Mouse (Mus musculus) midbrain, embryonic 12.5 days (tissue): Measurements from ENCODE around the gene Cnnm1. TPM values are rescaled to one million over a fixed set of nuclear protein-coding genes. Genes with fewer than 3 reads are reported as not detected.
"Not testable (repeated sequence)": the region's sequence is repeated elsewhere in the genome, so short reads cannot be mapped to it uniquely, and the experiment has no call there.

Experiments used
- ATAC-seq: fragments of 200-750 bp; cut with Nextera tagmentation; 2 replicates; pipeline ENCODE4 v1.8.0; 2017; ENCODE audit warnings: low read depth, moderate TSS enrichment, moderate library complexity; ENCODE audit not compliant: low FRiP score
- H3K27ac ChIP-seq: fragments of 300-500 bp; sonication (generic); replicated peaks from 2 replicates; pipeline ENCODE4 v1.5.1; 2016; ENCODE audit warnings: mild to moderate bottlenecking
- H3K27me3 ChIP-seq: fragments of 300-500 bp; sonication (generic); 2 replicates; pipeline ENCODE4 v1.6.1; 2016; ENCODE audit warnings: mild to moderate bottlenecking
- H3K36me3 ChIP-seq: fragments of 300-500 bp; sonication (generic); 2 replicates; pipeline ENCODE4 v1.6.1; 2016
- H3K4me1 ChIP-seq: fragments of 300-500 bp; sonication (generic); 2 replicates; pipeline ENCODE4 v1.6.1; 2016
- H3K4me2 ChIP-seq: fragments of 300-500 bp; sonication (generic); replicated peaks from 2 replicates; pipeline ENCODE4 v1.6.1; 2016; ENCODE audit warnings: mild to moderate bottlenecking, moderate library complexity
- H3K4me3 ChIP-seq: fragments of 300-500 bp; sonication (generic); 2 replicates; pipeline ENCODE4 v1.5.1; 2016; ENCODE audit warnings: mild to moderate bottlenecking
- H3K9ac ChIP-seq: fragments of 300-500 bp; sonication (generic); replicated peaks from 2 replicates; pipeline ENCODE4 v1.6.1; 2016; ENCODE audit warnings: mild to moderate bottlenecking, moderate library complexity
- H3K9me3 ChIP-seq: fragments of 300-500 bp; sonication (generic); 2 replicates; pipeline ENCODE4 v1.6.1; 2016; ENCODE audit warnings: mild to moderate bottlenecking
- WGBS: fragments of 180-500 bp; shearing (Covaris S2); methylation state at CpG from one replicate; pipeline ENCODE4 v1.1.7; 2016; 5-methylcytosine and 5-hydroxymethylcytosine counted together
- polyA plus RNA-seq: library from polyadenylated mRNA; unstranded; fragments of >200 nt; fragmentation: Nextera tagmentation; extraction: Ambion mirVana; gene quantifications from 2 replicates; pipeline ENCODE4 v1.2.1, GENCODE M21; 2016

The Cnnm1 gene
- polyA plus RNA-seq, 1 experiment from 2014 or later, result 0.36 TPM

DNA sequence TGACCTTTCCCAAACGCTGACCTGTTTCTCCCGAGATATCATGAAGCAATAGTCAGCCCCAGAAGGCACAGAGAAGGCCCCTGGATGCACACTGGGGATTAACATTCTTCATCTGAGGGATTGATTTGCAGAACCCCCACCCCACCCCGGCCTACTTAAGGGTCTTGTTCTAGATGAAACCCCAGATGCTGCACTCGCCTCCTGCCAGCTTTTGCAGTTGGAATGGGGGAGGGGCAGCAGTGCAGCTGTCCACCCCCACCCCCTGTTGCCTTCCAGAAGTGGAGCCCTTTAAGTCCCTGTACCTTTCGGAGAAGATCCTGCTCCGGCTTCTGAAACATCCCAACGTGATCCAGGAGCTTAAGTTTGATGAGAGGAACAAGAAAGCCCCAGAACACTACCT lies 29.1 kb downstream of the Cnnm1 start:
- Histone ChIP-seq H3K4me2 (no peak overlapping the region), H3K9me3 (no peaks in the 10 kb centered on the region), H3K4me1 (no peaks in the 10 kb centered on the region), H3K4me3 (no peak overlapping the region), H3K36me3 (no peaks in the 10 kb centered on the region), H3K27ac (no peak overlapping the region), H3K9ac (no peak overlapping the region), H3K27me3 (no peaks in the 10 kb centered on the region)
- 51% methylated on average over 7 of the region's 7 CpGs for WGBS
- no peak for ATAC-seq

DNA sequence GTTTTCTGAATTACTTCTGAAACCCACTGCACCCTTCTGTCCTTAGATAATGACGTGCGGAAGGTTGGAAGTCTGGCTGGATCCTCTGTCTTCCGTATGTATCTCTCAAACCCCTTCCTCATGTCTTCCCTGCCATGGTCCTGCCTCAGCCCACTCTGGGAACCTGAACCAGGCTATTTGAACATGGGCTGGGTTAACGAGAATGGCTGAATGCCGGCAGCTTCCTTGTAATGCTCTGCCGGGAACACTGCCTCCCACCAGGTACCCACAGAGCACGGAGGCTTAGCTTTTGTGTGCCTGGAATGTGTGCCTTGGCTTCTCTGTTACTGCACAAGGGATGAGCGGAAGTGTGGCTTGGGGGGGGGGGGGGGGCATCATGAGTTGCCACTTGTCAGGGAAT lies 32.1 kb downstream of the Cnnm1 start:
- H3K27me3 ChIP-seq, result no peaks in the 10 kb centered on the region
- no peaks in the 10 kb centered on the region for H3K9me3 ChIP-seq
- no peaks in the 10 kb centered on the region for H3K4me1 ChIP-seq
- H3K36me3 ChIP-seq, result no peaks in the 10 kb centered on the region
- H3K4me3 ChIP-seq, result no peak overlapping the region
- H3K27ac ChIP-seq, result no peak overlapping the region
- no peak overlapping the region for H3K9ac ChIP-seq
- WGBS, result 68% methylated on average over 8 of the region's 8 CpGs
- no peak for ATAC-seq
- no peak overlapping the region for H3K4me2 ChIP-seq

DNA sequence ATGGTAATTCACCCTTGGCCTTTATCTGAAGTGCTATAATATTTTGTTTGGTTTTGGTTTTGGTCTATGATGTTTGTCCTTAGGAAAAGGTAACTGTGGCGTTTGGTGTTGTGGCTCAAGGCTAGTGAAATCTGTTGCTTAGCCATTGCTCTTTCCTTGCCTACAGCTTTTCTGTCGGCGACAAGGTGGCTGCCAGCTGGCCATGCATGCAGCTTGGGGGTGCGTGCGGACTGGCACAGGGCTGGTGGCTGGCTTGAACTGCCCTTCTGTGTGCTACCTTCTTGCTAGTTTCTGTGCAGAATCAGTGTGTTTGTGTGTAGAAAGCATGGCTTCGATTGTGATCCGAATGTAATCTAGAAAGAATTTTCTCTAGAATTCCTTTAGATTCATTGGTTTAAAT lies 32.5 kb downstream of the Cnnm1 start:
- H3K4me3 ChIP-seq, result no peak overlapping the region
- no peaks in the 10 kb centered on the region for H3K4me1 ChIP-seq
- no peaks in the 10 kb centered on the region for H3K36me3 ChIP-seq
- no peak overlapping the region for H3K4me2 ChIP-seq
- H3K9ac ChIP-seq, result no peak overlapping the region
- no peaks in the 10 kb centered on the region for H3K27me3 ChIP-seq
- H3K9me3 ChIP-seq, result no peaks in the 10 kb centered on the region
- H3K27ac ChIP-seq, result no peak overlapping the region
- WGBS, result 89% methylated on average over 7 of the region's 7 CpGs
- no peak for ATAC-seq

DNA sequence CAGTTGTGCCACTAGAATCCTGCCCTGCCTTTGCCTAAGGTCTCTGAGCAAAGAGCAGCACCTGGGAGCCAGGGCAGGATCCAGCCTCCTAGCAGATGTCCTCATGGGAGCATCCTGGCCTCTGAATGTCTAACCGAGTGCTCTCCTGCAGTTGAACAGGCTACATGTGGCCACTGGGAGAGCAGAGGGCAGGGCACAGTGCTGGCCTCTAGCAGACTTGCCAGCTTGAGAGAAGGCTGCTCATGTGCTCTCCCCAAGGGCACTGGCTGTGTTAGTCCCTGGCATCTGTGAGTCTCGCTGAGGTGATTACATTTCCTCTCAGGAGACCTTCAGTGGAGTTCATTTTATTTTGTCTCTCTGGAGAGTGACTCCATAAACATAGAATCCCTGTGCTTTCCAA lies 35.4 kb downstream of the Cnnm1 start:
- Histone ChIP-seq H3K4me1 (no peaks in the 10 kb centered on the region), H3K27me3 (no peaks in the 10 kb centered on the region), H3K27ac (no peak overlapping the region), H3K9me3 (no peaks in the 10 kb centered on the region), H3K4me2 (no peak overlapping the region), H3K36me3 (no peaks in the 10 kb centered on the region), H3K9ac (no peak overlapping the region), H3K4me3 (no peak overlapping the region)
- no peak for ATAC-seq
- WGBS, result 53% methylated on average over 2 of the region's 2 CpGs

DNA sequence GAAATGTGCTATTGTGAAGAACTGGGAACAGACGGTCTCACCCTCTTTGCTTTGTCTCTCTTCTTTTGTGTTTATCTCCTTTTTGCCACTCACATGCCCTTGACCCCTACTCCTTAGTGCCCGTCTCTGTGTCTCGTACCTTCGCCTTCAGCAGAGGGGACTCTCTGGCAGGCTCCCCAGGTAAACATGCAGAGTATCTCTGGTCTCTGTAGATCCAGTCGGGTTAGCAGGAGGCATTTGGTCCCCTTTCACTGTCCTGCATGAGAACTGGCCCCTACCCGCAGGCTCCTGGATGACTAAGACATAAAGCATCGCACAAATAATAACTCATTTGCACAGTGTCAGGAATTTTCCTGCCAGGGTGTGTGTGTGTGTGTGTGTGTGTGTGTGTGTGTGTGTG lies 35.8 kb downstream of the Cnnm1 start:
- H3K4me3 ChIP-seq, result no peak overlapping the region
- no peaks in the 10 kb centered on the region for H3K4me1 ChIP-seq
- no peaks in the 10 kb centered on the region for H3K27me3 ChIP-seq
- no peak overlapping the region for H3K27ac ChIP-seq
- no peaks in the 10 kb centered on the region for H3K9me3 ChIP-seq
- no peak for ATAC-seq
- H3K4me2 ChIP-seq, result no peak overlapping the region
- no peak overlapping the region for H3K9ac ChIP-seq
- H3K36me3 ChIP-seq, result no peaks in the 10 kb centered on the region
- WGBS, result 76% methylated on average over 7 of the region's 7 CpGs

DNA sequence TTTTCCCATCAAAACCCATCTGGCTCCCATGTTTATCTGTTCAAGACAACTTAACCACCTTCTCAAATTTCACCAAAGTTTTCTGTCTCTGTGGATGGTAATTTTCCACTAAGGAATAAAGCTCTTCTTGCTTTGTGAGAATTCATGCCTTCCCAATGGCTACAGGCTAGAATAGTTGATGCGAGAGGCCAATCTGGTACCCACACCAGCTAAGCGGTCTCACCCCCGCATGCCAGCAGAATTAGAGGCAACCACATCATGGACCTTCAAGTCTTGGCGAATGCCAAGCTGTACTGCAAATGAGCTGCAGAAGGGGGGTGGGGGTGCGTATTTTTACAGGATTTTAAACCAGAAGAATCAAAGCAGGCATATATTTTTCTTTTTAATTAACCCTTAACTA lies 37.2 kb downstream of the Cnnm1 start:
- no peak for ATAC-seq
- H3K36me3 ChIP-seq, result no peaks in the 10 kb centered on the region
- no peaks in the 10 kb centered on the region for H3K9me3 ChIP-seq
- no peak overlapping the region for H3K9ac ChIP-seq
- no peaks in the 10 kb centered on the region for H3K4me1 ChIP-seq
- H3K27me3 ChIP-seq, result no peaks in the 10 kb centered on the region
- no peak overlapping the region for H3K27ac ChIP-seq
- H3K4me3 ChIP-seq, result no peak overlapping the region
- no peak overlapping the region for H3K4me2 ChIP-seq
- WGBS, result 88% methylated on average over 5 of the region's 5 CpGs

DNA sequence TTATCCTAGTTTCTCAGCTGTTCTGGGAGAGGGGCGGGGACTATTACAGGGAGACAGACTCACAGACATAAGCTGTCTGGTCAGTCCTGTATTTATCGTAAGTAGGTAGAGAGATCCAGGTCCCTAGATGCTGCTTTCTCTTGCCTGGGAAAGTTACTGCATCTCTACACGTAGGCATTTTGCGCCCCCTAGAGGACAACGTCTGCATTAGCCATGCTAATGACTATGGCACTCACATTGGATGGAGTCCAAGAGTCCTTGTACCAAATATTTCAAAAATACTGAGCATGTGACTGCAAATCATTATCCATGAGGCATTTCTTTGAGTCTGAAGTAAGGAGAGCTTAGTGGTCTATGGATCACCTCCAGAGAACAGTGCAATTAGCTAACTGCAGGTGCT lies 38.7 kb downstream of the Cnnm1 start:
- Histone ChIP-seq H3K4me1 (no peaks in the 10 kb centered on the region), H3K4me2 (no peak overlapping the region), H3K9me3 (no peaks in the 10 kb centered on the region), H3K4me3 (no peak overlapping the region), H3K27me3 (no peaks in the 10 kb centered on the region), H3K36me3 (no peaks in the 10 kb centered on the region), H3K27ac (no peak overlapping the region), H3K9ac (no peak overlapping the region)
- no peak for ATAC-seq
- WGBS, result 22% methylated on average over 5 of the region's 5 CpGs

DNA sequence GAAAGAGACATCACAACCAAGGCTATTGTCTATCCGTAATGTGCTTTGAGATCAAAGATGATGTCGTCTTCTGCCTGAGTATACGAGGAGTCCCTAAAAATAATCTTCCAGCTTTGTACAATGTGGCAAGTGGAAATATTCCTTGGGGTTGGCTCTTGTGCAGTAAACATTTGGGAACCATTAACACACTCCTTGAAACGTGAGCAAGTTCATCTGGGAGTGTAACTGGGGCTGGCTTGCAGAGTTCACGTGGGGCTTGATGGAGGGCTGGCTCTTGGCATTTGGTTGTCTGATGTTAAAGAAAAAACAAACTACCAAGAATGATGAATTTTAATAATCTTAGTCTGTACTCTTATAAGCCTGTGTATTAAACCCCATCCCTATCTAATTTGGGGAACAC lies 39.2 kb downstream of the Cnnm1 start:
- no peaks in the 10 kb centered on the region for H3K9me3 ChIP-seq
- 86% methylated on average over 5 of the region's 5 CpGs for WGBS
- no peaks in the 10 kb centered on the region for H3K36me3 ChIP-seq
- no peak overlapping the region for H3K4me3 ChIP-seq
- no peak overlapping the region for H3K9ac ChIP-seq
- H3K27me3 ChIP-seq, result no peaks in the 10 kb centered on the region
- no peak overlapping the region for H3K4me2 ChIP-seq
- H3K27ac ChIP-seq, result no peak overlapping the region
- no peaks in the 10 kb centered on the region for H3K4me1 ChIP-seq
- ATAC-seq, result no peak

DNA sequence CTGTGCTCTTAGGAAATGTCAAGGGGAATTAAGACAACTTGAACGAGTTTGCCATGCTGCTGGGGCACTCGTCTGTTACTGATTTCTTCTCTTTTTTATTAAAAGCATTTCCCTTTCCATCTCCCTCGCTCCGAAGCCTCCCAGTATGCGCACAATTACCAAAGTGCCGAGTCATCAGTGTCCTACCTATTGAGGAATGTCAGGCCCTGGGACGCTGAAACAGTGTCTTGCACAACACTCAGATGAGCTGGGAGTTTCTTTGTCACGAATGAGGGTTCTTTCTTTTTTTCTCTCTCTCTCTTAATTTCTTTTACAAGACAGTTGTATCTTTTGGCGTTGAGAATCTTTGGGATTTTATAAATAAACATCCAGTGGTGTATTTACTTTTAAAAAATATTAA lies 40.3 kb downstream of the Cnnm1 start:
- WGBS, result 70% methylated on average over 9 of the region's 9 CpGs
- H3K36me3 ChIP-seq, result no peaks in the 10 kb centered on the region
- no peak overlapping the region for H3K4me2 ChIP-seq
- no peaks in the 10 kb centered on the region for H3K4me1 ChIP-seq
- no peak for ATAC-seq
- H3K27ac ChIP-seq, result no peak overlapping the region
- H3K9ac ChIP-seq, result no peak overlapping the region
- H3K9me3 ChIP-seq, result no peaks in the 10 kb centered on the region
- H3K27me3 ChIP-seq, result no peaks in the 10 kb centered on the region
- no peak overlapping the region for H3K4me3 ChIP-seq

DNA sequence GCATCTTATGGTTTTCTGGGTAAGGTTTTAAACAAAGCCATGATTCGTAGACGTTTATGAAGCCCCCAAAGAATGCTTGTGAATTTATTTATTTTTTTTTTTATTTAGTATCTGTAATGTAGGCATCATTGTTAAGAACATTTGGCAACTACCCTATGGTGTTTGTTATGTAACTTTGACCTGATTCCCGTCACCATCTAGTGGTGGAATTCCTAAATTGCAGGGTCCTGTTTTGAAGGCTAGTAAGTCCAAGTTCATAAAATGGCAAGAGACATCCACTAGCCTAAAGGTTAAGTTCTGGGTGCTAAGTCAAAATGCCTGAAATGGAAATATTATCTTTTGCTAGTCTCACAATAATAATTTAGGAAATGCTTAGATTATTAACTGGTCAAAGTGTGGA lies 47.2 kb downstream of the Cnnm1 start:
- Histone ChIP-seq H3K27ac (no peak overlapping the region), H3K36me3 (no peaks in the 10 kb centered on the region), H3K4me2 (no peak overlapping the region), H3K4me1 (no peaks in the 10 kb centered on the region), H3K27me3 (no peaks in the 10 kb centered on the region), H3K9ac (no peak overlapping the region), H3K4me3 (no peak overlapping the region), H3K9me3 (no peaks in the 10 kb centered on the region)
- no peak for ATAC-seq
- WGBS, result 38% methylated on average over 3 of the region's 3 CpGs

DNA sequence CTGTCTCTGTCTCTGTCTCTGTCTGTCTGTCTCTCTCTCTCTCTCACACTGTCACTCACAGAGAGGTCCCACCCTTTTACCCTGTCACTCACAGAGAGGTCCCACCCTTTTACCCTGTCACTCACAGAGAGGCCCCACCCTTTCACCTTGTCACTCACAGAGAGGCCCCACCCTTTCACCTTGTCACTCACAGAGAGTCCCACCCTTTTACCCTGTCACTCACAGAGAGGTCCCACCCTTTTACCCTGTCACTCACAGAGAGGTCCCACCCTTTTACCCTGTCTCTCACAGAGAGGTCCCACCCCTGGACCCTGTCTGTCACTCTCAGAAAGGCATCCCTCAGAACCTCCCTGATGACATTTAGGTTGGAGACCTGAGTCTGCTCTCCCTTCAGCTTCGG lies 53.1 kb downstream of the Cnnm1 start:
- H3K27me3 ChIP-seq, result peaks cover 16% of the 10 kb centered on the region
- not testable (repeated sequence) for H3K36me3 ChIP-seq, H3K27ac ChIP-seq, H3K4me3 ChIP-seq, H3K9me3 ChIP-seq, H3K4me1 ChIP-seq, ATAC-seq, H3K9ac ChIP-seq, H3K4me2 ChIP-seq
- 81% methylated on average over 1 of the region's 1 CpGs for WGBS

DNA sequence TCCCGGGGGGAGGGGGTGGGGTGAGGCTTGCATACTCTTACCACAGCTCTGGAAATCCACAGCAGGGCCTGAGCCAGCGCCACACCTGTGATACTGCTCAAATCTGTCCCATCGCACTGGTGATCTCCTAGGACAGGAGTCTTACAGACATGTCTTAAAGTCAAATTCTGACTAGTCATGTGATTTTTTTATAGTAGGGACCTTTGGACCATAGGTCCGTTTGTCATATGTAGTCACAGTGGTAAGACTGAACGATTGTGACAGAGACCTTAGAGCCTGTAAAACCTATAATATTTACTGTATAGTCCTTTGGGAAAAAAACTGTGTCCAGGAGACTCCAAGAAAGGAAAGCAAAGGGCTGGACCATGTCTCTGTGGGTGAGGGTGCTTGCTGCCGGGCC lies 53.6 kb downstream of the Cnnm1 start:
- no peak overlapping the region for H3K9ac ChIP-seq
- no peak for ATAC-seq
- WGBS, result 78% methylated on average over 6 of the region's 6 CpGs
- no peak overlapping the region for H3K4me2 ChIP-seq
- peaks cover 9% of the 10 kb centered on the region for H3K4me1 ChIP-seq
- H3K27ac ChIP-seq, result no peak overlapping the region
- H3K4me3 ChIP-seq, result no peak overlapping the region
- peaks cover 5% of the 10 kb centered on the region; the same call in 1 of the 2 replicates for H3K36me3 ChIP-seq
- peaks cover 16% of the 10 kb centered on the region for H3K27me3 ChIP-seq
- no peaks in the 10 kb centered on the region for H3K9me3 ChIP-seq

DNA sequence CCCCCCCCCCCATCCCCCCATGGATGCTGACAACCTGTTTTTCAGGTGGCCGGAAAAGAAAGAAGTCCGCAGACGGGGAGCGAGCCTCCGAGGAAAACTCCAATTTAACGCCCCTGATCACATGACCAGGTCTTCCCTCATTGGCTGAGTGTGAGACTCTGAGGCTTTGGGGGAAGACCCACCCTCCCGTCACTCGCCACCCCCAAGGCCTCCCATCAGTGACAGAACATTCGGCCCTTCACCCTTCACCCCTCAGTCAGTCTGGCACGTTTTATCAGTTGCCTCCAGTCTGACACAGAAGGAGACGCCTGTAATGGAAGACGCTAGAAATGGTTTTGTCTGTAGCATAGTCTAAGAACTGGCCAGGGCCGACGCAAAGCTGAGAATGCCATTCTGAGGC lies 54.7 kb downstream of the Cnnm1 start:
- Histone ChIP-seq H3K27ac (no peak overlapping the region), H3K27me3 (peaks cover 16% of the 10 kb centered on the region), H3K4me1 (peaks cover 9% of the 10 kb centered on the region), H3K4me3 (peak overlapping the region; percentile 32), H3K9ac (no peak overlapping the region; the same call in 1 of the 2 replicates), H3K36me3 (peaks cover 13% of the 10 kb centered on the region), H3K9me3 (no peaks in the 10 kb centered on the region), H3K4me2 (peak overlapping the region; percentile 64)
- 13% methylated on average over 14 of the region's 14 CpGs for WGBS
- peak; percentile 49; the same call in 1 of the 2 replicates for ATAC-seq
